Mouse (Mus musculus) retina, postnatal 7 days (tissue): ENCODE data around the gene Atp13a1.

Experiments used
- DNase-seq: peaks from one replicate; pipeline ENCODE4 v3.0.0-alpha.2; 2012; ENCODE audit warnings: low read depth, low spot score

Gene Atp13a1

GRCm38 (mm10) chr8:69790773-69791367 is at the start of gene Atp13a1, which contains the start of gene Zfp866:
Atp13a1 (plus strand) TSS chr8:69791163.
Zfp866 (minus strand) TSS chr8:69791178.
- DNase-seq = peak; percentile 84

DNA sequence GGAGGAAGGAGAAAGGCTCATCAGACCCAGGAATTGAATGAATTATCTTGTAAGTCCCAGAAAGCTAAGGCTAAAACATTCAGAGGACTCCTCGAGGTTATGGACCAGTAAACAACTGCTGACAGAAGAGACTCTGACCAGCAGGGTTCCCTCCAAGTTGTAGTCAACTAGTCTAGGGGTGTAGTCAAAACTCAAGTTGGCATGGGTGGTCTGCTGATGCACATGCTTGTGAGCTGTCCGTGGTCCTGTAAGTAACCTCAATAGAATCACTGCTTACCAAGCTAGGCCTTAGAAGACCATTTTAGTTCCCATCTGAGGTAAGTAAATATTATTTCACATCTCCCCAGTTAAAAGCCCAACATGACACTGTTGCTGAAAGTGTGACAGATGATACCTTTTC is 49.7 kb upstream of the Atp13a1 start:
- no peak for DNase-seq

GRCm38 (mm10) chr8:69749544-69750454 is 41.2 kb upstream of the Atp13a1 start, which contains the start of gene Zfp963:
Zfp963 (minus strand) TSS chr8:69749970.
- DNase-seq = peak; percentile 84

DNA sequence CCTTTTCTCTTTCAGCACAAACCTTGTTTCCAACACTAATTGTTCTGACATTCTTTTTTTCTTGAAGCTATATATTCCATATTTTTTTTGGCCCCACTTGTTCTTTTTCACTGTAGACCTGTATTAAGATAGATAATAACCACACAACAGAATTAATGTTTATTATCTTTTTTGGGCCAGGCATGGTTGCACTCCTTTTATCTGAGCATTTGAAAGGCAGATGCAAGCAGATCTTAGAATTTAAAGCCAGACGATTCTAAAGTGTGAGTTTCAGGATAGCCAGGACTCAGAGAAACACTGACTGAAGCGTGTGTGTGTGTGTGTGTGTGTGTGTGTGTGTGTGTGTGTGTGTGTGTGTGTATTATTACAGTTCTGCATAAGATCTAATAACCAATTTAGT is 38.5 kb upstream of the Atp13a1 start:
- no peak for DNase-seq

DNA sequence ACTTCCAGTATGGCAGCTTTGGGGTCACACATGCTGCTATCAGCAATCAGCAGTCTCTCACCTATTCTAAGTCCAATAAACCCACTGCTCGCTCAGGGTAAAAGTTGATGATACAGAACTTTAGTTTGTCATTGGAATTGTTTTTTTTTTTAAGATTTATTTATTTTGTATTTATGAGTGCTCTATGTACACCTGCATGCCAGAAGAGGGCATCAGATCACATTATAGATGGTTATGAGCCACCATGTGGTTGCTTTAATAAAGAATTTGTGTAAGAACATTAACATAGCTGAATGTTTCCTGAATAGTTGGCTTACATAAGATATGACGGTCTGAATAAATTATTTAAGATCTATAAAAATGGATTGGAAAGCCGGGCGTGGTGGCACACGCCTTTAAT is 32.6 kb upstream of the Atp13a1 start:
- DNase-seq = no peak

DNA sequence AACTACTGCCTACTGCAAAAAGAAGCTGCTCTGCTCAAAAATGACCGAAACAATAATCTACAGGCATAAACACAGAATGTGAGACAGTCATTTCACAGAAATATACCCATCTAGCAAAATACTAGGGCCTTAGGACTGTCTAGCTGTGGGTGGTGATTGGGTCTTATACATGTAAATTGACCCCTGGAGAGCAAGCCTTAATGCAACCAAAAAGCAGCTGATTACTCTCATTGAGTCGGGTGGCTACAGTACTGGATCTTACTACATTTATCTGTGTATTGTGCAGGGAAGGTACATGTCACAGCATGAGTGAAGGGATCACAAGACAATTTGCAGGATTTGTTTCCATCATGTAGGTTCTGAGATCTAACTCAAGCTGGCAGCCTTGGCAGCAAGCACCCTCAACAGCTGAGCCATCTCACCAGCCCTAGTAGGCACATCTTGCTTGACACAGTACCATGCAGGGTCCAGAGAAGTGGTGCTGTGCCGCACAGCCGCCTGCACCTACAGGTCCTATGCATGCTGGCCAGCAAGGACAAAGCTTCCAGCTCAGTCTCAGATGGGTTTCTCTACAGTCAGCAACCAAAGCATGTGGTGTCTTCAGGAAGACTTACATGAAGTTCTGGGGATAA is 29.0 kb upstream of the Atp13a1 start:
- no peak for DNase-seq

GRCm38 (mm10) chr8:69771221-69771620 is 19.7 kb upstream of the Atp13a1 start:
- no peak for DNase-seq

GRCm38 (mm10) chr8:69772106-69772505 is 18.9 kb upstream of the Atp13a1 start:
- DNase-seq = no peak

DNA sequence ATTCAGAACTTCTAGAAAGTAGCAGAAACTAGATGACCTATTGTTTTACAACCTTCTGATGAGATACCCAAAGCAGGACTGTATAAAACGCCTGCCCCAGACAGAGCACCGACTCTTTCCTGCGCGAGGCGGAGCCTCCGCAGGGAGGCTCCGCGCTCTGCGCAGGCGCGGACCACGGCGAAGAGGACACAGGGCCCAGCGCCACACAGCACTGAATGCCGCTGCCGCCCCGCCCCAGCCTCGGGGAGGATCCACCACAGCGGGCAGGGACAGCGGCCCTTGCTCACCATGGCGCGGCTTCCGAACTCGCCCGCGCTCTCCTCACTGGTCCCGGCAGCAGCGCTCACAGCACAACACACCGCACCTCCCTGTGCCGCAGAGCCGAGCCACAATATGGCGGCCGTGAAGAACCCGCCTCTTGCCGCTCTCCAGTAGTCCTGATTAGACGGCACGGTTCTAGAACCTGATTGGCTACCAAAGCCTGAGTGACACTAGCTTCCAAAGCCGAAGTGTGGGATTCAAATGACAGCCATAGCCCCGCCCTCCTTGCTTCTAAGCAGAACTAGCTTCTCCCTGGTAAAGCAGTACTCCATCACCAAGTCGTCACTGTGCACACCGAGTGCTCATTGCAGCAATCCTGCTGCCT is 16.3 kb upstream of the Atp13a1 start, which contains the start of gene Gm20422:
TSS of gene Gm20422 (minus strand) at position 384 of the 646 bp plus-strand sequence.
- peak; percentile 91 for DNase-seq

DNA sequence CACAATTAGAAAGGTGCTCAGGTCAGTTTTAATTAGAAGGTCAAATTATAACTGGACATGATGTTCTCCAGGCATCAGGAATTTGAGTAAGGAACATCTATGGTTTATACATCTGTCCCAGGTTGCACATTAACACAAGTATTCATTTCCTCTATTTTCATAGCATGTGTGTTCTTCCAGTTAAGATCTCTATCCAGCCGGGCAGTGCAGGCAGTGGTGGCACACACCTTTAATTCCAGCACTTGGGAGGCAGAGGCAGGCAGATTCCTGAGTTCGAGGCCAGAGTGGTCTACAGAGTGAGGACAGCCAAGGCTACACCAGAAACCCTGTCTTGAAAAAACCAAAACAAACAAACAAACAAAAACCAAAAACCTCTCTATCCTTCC is 15.8 kb upstream of the Atp13a1 start:
- no peak for DNase-seq

GRCm38 (mm10) chr8:69777111-69777510 is 13.9 kb upstream of the Atp13a1 start:
- no peak for DNase-seq

GRCm38 (mm10) chr8:69789105-69789504 is 1.9 kb upstream of the Atp13a1 start:
- DNase-seq = no peak

GRCm38 (mm10) chr8:69789731-69790130 is 1.2 kb upstream of the Atp13a1 start:
- DNase-seq = no peak

DNA sequence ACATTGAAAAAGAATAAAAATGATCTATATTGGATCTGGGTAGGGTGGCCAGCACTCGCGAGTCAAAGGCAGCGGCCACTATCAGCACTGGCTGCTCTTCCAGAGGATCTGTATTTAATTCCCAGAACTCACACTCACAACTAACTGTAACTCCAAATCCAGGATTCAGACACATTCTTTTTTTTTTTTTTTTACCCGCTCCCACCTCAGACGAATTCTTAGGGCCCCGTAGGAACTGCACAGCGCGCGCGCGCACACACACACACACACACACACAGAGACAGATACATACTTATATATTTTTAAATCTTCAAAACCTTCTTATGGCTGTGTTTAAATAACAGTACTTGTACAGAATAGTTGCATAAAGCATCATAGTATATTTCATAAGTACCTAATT is 599 bp upstream of the Atp13a1 start:
- DNase-seq = no peak

DNA sequence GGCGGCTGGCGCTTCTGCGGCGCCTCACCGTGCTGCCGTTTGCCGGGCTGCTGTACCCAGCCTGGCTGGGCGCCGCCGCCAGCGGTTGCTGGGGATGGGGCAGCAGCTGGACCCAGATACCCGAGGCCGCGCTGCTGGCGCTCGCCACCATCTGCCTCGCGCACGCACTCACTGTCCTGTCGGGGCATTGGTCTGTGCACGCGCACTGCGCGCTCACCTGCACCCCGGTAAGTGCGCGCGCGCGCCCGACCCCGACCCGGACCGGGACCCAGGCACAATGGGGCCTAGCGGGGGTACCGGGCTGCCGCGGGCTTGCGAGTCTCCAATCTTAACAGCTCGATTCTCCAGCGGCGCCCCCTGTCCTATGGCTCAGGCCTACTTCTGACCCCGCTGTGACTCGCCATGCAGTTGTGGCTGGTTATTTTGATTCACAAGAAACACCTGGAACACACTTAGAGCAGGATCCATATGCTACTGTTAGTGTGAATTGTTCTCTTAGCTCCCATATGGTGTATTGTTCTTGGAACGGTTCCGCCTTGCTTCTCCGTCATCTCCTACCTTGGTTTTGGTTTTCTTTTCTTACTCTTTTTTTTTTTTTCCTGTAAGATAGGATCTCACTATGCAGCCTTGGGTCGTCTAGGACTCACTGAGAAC is 579 bp downstream of the Atp13a1 start:
- DNase-seq = no peak

DNA sequence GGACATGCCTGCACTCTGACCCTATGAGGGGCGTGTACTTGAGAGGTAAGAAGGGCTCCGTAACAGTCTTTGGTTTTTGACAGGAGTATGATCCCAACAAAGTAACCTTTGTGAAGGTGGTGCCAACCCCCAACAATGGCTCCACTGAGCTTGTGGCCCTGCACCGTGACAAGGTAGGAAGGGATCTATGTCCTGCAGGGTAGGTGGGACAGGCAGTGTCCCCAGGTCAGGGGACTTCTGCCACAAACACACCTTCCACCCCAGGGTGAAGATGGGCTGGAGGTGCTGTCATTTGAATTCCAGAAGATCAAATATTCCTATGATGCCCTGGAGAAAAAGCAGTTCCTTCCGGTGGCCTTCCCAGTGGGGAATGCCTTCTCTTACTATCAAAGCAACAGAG is 2.7 kb downstream of the Atp13a1 start:
- no peak for DNase-seq

- no peak for DNase-seq
Measured at GRCm38 (mm10) chr8:69794096-69794495, 3.1 kb downstream of the Atp13a1 start.

GRCm38 (mm10) chr8:69794901-69795300 is 3.9 kb downstream of the Atp13a1 start:
- DNase-seq = no peak

GRCm38 (mm10) chr8:69796721-69797345 is 5.9 kb downstream of the Atp13a1 start:
- DNase-seq = no peak

DNA sequence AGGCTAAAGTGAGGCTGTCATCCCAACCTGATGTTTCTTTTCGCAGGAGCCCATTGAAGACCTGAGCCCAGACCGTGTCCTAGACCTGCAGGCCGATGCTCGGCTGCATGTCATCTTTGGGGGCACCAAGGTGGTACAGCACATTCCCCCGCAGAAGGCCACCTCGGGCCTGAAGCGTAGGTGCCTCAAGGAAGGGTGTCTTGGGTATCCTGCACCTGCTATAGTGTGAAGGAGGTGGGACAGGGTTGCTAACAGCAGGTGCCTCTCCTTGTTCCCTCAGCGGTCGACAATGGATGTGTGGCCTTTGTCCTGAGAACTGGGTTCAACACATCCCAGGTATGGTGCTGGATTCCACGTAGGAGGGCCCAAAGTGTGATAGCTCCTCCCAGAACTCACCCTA is 6.7 kb downstream of the Atp13a1 start:
- DNase-seq = no peak

- DNase-seq = no peak
Measured at GRCm38 (mm10) chr8:69799261-69799660, 8.3 kb downstream of the Atp13a1 start.
